Mouse (Mus musculus) stomach, embryonic 14.5 days (tissue): ENCODE measurements around the gene Clrn2. TPM values are rescaled to one million over a fixed set of nuclear protein-coding genes. Genes with fewer than 3 reads are reported as not detected.

Source experiments
- ATAC-seq: fragments of 200-750 bp; cut with Nextera tagmentation; 2 replicates; pipeline ENCODE4 v1.8.0; 2017; ENCODE audit warnings: low read depth, moderate TSS enrichment; ENCODE audit not compliant: insufficient number of reproducible peaks, insufficient read depth, low FRiP score
- H3K27ac ChIP-seq: fragments of 300-500 bp; sonication (generic); 2 replicates; pipeline ENCODE4 v1.5.1; 2014; ENCODE audit warnings: mild to moderate bottlenecking, low read length, moderate library complexity, mixed read lengths
- H3K27me3 ChIP-seq: fragments of 300-500 bp; sonication (generic); 2 replicates; pipeline ENCODE4 v1.6.1; 2014; ENCODE audit warnings: low read length, control low read depth, mixed read lengths; ENCODE audit not compliant: control insufficient read depth, insufficient read depth
- H3K36me3 ChIP-seq: fragments of 300-500 bp; sonication (generic); 2 replicates; pipeline ENCODE4 v1.6.1; 2014; ENCODE audit warnings: mild to moderate bottlenecking, control low read depth, low read length, moderate library complexity, mixed read lengths; ENCODE audit not compliant: control insufficient read depth, insufficient read depth
- H3K4me1 ChIP-seq: fragments of 300-500 bp; sonication (generic); 2 replicates; pipeline ENCODE4 v1.6.1; 2014; ENCODE audit warnings: low read length, control low read depth, mixed read lengths; ENCODE audit not compliant: control insufficient read depth, insufficient read depth
- H3K4me2 ChIP-seq: fragments of 300-500 bp; sonication (generic); replicated peaks from 2 replicates; pipeline ENCODE4 v1.6.1; 2014; ENCODE audit warnings: low read depth, low read length, control low read depth
- H3K4me3 ChIP-seq: fragments of 300-500 bp; sonication (generic); 2 replicates; pipeline ENCODE4 v1.5.1; 2014; ENCODE audit warnings: low read depth, low read length, control low read depth
- H3K9ac ChIP-seq: fragments of 300-500 bp; sonication (generic); replicated peaks from 2 replicates; pipeline ENCODE4 v1.6.1; 2014; ENCODE audit warnings: low read depth, mild to moderate bottlenecking, control low read depth, low read length, moderate library complexity, mixed read lengths
- H3K9me3 ChIP-seq: fragments of 300-500 bp; sonication (generic); 2 replicates; pipeline ENCODE4 v1.6.1; 2016; ENCODE audit warnings: low read depth, low read length, control low read depth; ENCODE audit not compliant: control insufficient read depth
- WGBS: fragments of 180-500 bp; shearing (Covaris S2); extraction: QIAGEN DNeasy Blood & Tissue Kit; methylation state at CpG from one replicate; pipeline ENCODE4 v1.1.7; 2014; 5-methylcytosine and 5-hydroxymethylcytosine counted together
- polyA plus RNA-seq: library from polyadenylated mRNA; unstranded; fragments of >200 nt; fragmentation: Nextera tagmentation; extraction: Ambion mirVana; gene quantifications from 2 replicates; pipeline ENCODE4 v1.2.1, GENCODE M21; 2014

Clrn2 gene
- polyA plus RNA-seq, 1 experiment from 2014 or later = not detected

- ATAC-seq = peak; percentile 94
- H3K9ac ChIP-seq = peak within 1 kb of the TSS; percentile 79
- H3K36me3 ChIP-seq = peaks cover 5% of the 10 kb centered on the region
- H3K4me2 ChIP-seq = peak within 1 kb of the TSS; percentile 79
- H3K4me3 ChIP-seq = peak within 1 kb of the TSS; percentile 78
- H3K27ac ChIP-seq = peak within 1 kb of the TSS; percentile 71; the same call in 1 of the 2 replicates
- H3K27me3 ChIP-seq = no peaks in the 10 kb centered on the region
- under 1% methylated on average over 78 of the region's 78 CpGs for WGBS
- H3K4me1 ChIP-seq = peaks cover 8% of the 10 kb centered on the region
- no peaks in the 10 kb centered on the region for H3K9me3 ChIP-seq
These were observed 39.9 kb downstream of the Clrn2 start, which contains the start of gene Lap3 for GRCm38 (mm10) chr5:45493191-45494092. Gene Lap3, plus strand, starts transcription at chr5:45493374.

- 60% methylated on average over 9 of the region's 9 CpGs for WGBS
- Histone ChIP-seq H3K27ac (no peak overlapping the region), H3K36me3 (peaks cover 12% of the 10 kb centered on the region), H3K27me3 (no peaks in the 10 kb centered on the region), H3K9ac (peak overlapping the region; percentile 79), H3K4me3 (peak overlapping the region; percentile 78), H3K4me1 (peaks cover 8% of the 10 kb centered on the region), H3K9me3 (no peaks in the 10 kb centered on the region), H3K4me2 (peak overlapping the region; percentile 79)
- ATAC-seq = no peak
These were observed 40.7 kb downstream of the Clrn2 start for GRCm38 (mm10) chr5:45494093-45494755.

DNA sequence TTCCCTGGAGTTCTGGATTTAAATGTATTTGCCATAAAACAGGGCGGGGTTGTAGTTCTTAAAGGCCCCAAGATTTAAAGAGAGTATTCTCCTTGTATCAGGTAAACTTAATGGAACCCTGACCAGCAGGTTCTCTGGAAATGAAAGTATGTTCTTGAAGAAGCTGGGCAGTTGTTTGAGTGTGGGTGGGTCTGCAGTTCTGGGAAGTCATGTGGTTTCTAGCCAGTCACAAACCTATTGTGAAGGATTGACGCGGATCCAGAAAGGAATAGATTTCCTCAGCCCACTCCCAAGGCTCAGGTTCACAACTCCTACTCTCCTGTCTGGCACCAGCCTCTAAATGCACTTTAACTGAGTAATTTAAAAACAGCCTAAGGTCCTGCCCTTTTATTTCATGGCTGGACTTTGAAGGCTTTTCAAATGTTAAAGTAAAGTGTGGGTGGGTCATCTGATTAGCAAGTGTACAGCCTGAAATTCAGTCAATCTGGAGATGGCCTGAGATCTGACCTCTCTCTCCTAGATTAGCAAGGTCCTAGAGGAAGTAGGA is 42.0 kb downstream of the Clrn2 start:
- H3K9ac ChIP-seq = no peak overlapping the region

GRCm38 (mm10) chr5:45496042-45496441 is 42.5 kb downstream of the Clrn2 start:
- Histone ChIP-seq H3K27me3 (no peaks in the 10 kb centered on the region), H3K9ac (no peak overlapping the region), H3K27ac (no peak overlapping the region), H3K4me2 (no peak overlapping the region), H3K36me3 (peaks cover 25% of the 10 kb centered on the region), H3K4me3 (no peak overlapping the region), H3K9me3 (no peaks in the 10 kb centered on the region), H3K4me1 (peaks cover 8% of the 10 kb centered on the region)
- no peak for ATAC-seq

More for the DNA sequence above, 42.0 kb downstream of the Clrn2 start:
- Histone ChIP-seq H3K36me3 (peaks cover 21% of the 10 kb centered on the region), H3K27me3 (no peaks in the 10 kb centered on the region), H3K4me2 (no peak overlapping the region), H3K4me1 (peaks cover 8% of the 10 kb centered on the region), H3K4me3 (no peak overlapping the region), H3K9me3 (no peaks in the 10 kb centered on the region), H3K27ac (no peak overlapping the region)
- no peak for ATAC-seq
- 83% methylated on average over 3 of the region's 3 CpGs for WGBS

GRCm38 (mm10) chr5:45496479-45496878 is 42.9 kb downstream of the Clrn2 start:
- peaks cover 8% of the 10 kb centered on the region for H3K4me1 ChIP-seq
- no peak overlapping the region for H3K27ac ChIP-seq
- H3K27me3 ChIP-seq = no peaks in the 10 kb centered on the region
- ATAC-seq = no peak
- H3K36me3 ChIP-seq = peaks cover 28% of the 10 kb centered on the region
- H3K9ac ChIP-seq = no peak overlapping the region
- H3K4me3 ChIP-seq = no peak overlapping the region
- 85% methylated on average over 4 of the region's 4 CpGs for WGBS
- H3K9me3 ChIP-seq = no peaks in the 10 kb centered on the region
- H3K4me2 ChIP-seq = no peak overlapping the region

DNA sequence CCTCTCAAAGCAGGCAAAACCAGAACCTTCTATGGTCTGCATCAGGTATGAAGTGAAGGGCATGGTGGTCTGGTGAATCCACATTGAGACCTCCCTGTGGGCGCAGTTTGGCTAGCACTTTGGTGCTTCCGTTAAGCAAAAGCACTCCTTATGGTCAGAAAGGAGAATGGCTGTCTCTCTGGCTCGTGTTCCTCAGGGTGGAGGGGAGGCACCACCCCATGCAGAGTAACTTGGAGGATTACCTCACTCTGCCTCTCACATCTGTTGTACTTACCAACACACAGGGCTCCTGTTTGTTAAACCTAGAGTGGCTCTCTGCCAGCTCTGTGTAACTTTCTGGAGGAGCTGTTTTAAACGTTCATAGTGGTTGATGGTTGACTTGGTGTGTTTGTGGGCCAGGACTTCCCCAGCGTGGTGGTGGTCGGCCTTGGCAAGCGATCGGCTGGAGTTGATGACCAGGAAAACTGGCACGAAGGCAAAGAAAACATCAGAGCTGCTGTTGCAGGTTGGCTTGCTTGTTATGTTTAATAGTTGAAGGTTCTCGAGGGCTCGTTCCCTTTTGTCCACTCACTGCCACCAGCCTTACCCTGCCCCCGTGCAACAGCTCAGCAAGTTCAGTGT is 43.5 kb downstream of the Clrn2 start:
- no peak overlapping the region for H3K27ac ChIP-seq
- ATAC-seq = no peak
- no peaks in the 10 kb centered on the region for H3K27me3 ChIP-seq
- no peak overlapping the region for H3K4me3 ChIP-seq
- H3K4me2 ChIP-seq = no peak overlapping the region
- no peak overlapping the region for H3K9ac ChIP-seq
- WGBS = 86% methylated on average over 12 of the region's 12 CpGs
- H3K4me1 ChIP-seq = peaks cover 8% of the 10 kb centered on the region
- H3K9me3 ChIP-seq = no peaks in the 10 kb centered on the region
- H3K36me3 ChIP-seq = peaks cover 29% of the 10 kb centered on the region

GRCm38 (mm10) chr5:45497564-45497963 is 44.0 kb downstream of the Clrn2 start:
- H3K36me3 ChIP-seq = peaks cover 29% of the 10 kb centered on the region
- 87% methylated on average over 5 of the region's 5 CpGs for whole genome bisulfite sequencing

GRCm38 (mm10) chr5:45510071-45510470 is 56.5 kb downstream of the Clrn2 start:
- Histone ChIP-seq H3K9ac (no peak overlapping the region), H3K27ac (no peak overlapping the region), H3K27me3 (no peaks in the 10 kb centered on the region), H3K4me3 (no peak overlapping the region), H3K9me3 (no peaks in the 10 kb centered on the region), H3K4me2 (no peak overlapping the region), H3K36me3 (peaks cover 38% of the 10 kb centered on the region), H3K4me1 (no peaks in the 10 kb centered on the region)
- no peak for ATAC-seq
- 87% methylated on average over 7 of the region's 7 CpGs for WGBS

More at GRCm38 (mm10) chr5:45497564-45497963, 44.0 kb downstream of the Clrn2 start:
- H3K4me1 ChIP-seq = peaks cover 8% of the 10 kb centered on the region
- no peak overlapping the region for H3K27ac ChIP-seq
- no peaks in the 10 kb centered on the region for H3K27me3 ChIP-seq
- no peak overlapping the region for H3K9ac ChIP-seq
- no peak overlapping the region for H3K4me3 ChIP-seq
- H3K9me3 ChIP-seq = no peaks in the 10 kb centered on the region
- H3K4me2 ChIP-seq = no peak overlapping the region
- ATAC-seq = no peak
